Mouse (Mus musculus): ENCODE results near the gene Defa31. TPM values are rescaled to one million over a fixed set of nuclear protein-coding genes. Genes with fewer than 3 reads are reported as not detected.
"Not testable (repeated sequence)": the region's sequence is repeated elsewhere in the genome, so short reads cannot be mapped to it uniquely, and the experiment has no call there.

The Defa31 gene
- polyA plus RNA-seq (2012): not detected in 2 replicates

DNA sequence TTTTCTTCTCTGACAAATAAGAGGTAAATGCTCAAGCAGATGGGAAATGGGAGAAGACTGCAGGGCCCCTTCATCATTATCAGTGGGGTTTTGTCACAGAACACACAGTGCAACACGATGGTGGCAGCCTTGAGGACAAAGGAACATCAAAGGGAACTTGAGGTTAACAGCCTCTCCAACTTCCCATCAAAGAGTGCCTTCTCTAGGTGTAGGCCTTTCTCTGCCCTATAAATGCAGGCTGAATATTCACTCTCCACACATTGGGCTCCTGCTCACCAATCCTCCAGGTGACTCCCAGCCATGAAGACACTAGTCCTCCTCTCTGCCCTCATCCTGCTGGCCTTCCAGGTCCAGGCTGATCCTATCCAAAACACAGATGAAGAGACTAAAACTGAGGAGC, at the start of gene Defa31:
Gene Defa31, plus strand, starts transcription at position 301 of the 400 bp plus-strand sequence.
- not testable (repeated sequence) for TF ChIP-seq GATA1 (IDR thresholded peaks at IDR 0.05; ENCODE audit: low read length)

DNA sequence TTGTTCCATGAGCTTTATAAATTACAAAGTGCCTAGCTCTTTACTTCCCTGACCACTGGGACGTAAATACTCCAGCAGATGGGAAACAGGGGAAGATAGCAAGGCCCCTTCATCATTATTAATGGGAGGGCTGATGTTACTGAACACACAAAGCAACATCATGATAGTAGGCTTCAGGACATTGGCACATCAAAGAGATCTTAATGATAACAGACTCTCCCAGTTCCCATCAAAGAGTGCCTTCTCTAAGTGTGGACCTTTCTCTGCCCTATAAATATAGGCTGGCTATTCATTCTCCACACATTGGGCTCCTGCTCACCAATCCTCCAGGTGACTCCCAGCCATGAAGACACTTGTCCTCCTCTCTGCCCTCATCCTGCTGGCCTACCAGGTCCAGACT, 29.4 kb upstream of the Defa31 start, which contains the start of gene Defa22:
Gene Defa22, plus strand, starts transcription at position 301 of the 400 bp plus-strand sequence.
- TF ChIP-seq GATA1 (IDR thresholded peaks at IDR 0.05; ENCODE audit: low read length): not testable (repeated sequence)

DNA sequence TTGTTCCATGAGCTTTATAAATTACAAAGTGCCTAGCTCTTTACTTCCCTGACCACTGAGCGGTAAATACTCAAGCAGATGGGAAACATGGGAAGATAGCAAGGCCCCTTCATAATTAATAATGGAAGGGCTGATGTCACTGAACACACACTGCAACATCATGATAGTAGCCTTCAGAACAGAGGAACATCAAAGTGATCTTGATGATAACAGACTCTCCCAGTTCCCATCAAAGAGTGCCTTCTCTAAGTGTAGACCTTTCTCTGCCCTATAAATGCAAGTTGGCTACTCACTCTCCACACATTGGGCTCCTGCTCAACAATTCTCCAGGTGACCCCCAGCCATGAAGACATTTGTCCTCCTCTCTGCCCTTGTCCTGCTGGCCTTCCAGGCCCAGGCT, 9.8 kb downstream of the Defa31 start, which contains the start of gene Gm15293:
Gene Gm15293, plus strand, starts transcription at position 301 of the 400 bp plus-strand sequence.
- not testable (repeated sequence) for TF ChIP-seq GATA1 (IDR thresholded peaks at IDR 0.05; ENCODE audit: low read length)

Other genes with a start within 250 kb of the Defa31 start
- not detected in 2 replicates for gene AY761185, start 246.9 kb upstream of the Defa31 start, polyA plus RNA-seq (2012)
- not detected in 2 replicates for gene Defa21, start 166.1 kb upstream of the Defa31 start, polyA plus RNA-seq (2012)
- not detected in 2 replicates for gene Defa23, start 136.6 kb upstream of the Defa31 start, polyA plus RNA-seq (2012)
- gene Defa35, start 126.6 kb upstream of the Defa31 start, polyA plus RNA-seq (2012): not detected in 2 replicates
- not detected in 2 replicates for gene Defa25, start 107.2 kb upstream of the Defa31 start, polyA plus RNA-seq (2012)
- gene Gm14851, start 95.6 kb upstream of the Defa31 start, polyA plus RNA-seq (2012): not detected in 2 replicates
- not detected in 2 replicates for gene Defa30, start 57.0 kb upstream of the Defa31 start, polyA plus RNA-seq (2012)
- not detected in 2 replicates for gene Defa22, start 29.3 kb upstream of the Defa31 start, polyA plus RNA-seq (2012)
- not detected in 2 replicates for gene Gm15293, start 9.9 kb downstream of the Defa31 start, polyA plus RNA-seq (2012)
- not detected in 2 replicates for gene Gm15292, start 58.1 kb downstream of the Defa31 start, polyA plus RNA-seq (2012)
- not detected in 2 replicates for gene Defa27, start 123.9 kb downstream of the Defa31 start, polyA plus RNA-seq (2012)
- not detected in 2 replicates for gene Defa29, start 135.4 kb downstream of the Defa31 start, polyA plus RNA-seq (2012)
- gene Defa2, start 186.9 kb downstream of the Defa31 start, polyA plus RNA-seq (2012): not detected in 2 replicates
- gene Defa33, start 200.2 kb downstream of the Defa31 start, polyA plus RNA-seq (2012): not detected in 2 replicates
- not detected in 2 replicates for gene Defa36, start 235.8 kb downstream of the Defa31 start, polyA plus RNA-seq (2012)

All from G1E-ER4 (cell line).